Mouse (Mus musculus) heart, postnatal 0 days (tissue): ENCODE measurements around the gene Itga2.

Experiments
- CTCF ChIP-seq: IDR thresholded peaks from 2 replicates; pipeline ENCODE4 v1.5.1; 2016; ENCODE audit warnings: antibody characterized with exemption, control low read depth, low read depth
- EP300 ChIP-seq: IDR thresholded peaks from 2 replicates; pipeline ENCODE4 v1.6.1; 2016; ENCODE audit warnings: antibody characterized with exemption, low read depth

DNA sequence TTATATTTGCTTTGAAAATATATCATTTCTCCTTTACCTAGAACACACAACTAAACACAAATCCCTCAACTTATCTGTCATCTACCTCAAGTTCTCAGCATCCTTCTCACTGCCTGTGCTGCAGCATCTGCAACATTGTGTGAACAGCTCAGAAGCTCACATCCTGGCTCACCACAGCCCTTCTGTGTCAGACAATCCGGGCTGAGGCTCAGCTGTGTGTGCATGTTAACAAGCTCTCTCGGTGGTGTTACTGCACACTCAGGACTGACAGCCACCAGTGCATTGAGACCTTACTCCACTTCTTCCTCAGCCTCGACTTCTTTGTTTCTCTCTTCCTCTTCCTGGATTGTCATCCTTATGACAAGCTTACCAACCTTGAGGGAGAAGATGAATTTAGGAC, 83.0 kb downstream of the Itga2 start:
- TF ChIP-seq CTCF (no peak), EP300 (no peak)
